Comparison of ENCODE assay signal across 7 mouse cellular contexts in the genomic region with DNA sequence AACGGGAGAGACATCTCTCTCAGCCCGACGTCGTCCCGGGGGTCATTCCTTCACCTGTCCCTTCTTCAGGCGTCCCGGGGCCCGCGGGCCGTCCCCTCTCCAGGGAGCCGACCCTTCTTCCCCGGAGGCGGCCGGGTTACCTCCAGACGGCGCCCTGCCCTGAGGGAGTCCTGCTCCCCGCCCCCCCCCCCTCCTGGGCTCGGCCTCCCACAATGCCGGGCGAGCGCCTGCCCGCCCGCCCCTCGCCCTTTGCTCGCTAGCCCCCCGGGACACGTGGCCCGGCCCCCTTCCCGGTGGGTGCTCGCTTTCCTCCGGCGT. TPM values are rescaled to one million over a fixed set of nuclear protein-coding genes. Genes with fewer than 3 reads are reported as not detected.
DNase-seq lines count a peak whose midpoint lies in the region; ATAC-seq and TF ChIP-seq lines count a peak whose summit lies in the region.

No protein-coding gene starts in this region.

- ATAC-seq in megakaryocyte, adult 5-6 weeks (ENCODE audit: poor library complexity, severe bottlenecking), result no peak
- no peak for ATAC-seq in forebrain, embryonic 12.5 days (ENCODE audit: low FRiP score)
- peak; percentile 13 for ATAC-seq in limb, embryonic 14.5 days (ENCODE audit: low FRiP score, low read depth)
- ATAC-seq in stomach, embryonic 15.5 days (ENCODE audit: insufficient read depth, low FRiP score, low read depth), result no peak

- H3K4me2 ChIP-seq in forebrain, embryonic 12.5 days, result peak overlapping the region; percentile 95
- peak overlapping the region; percentile 82 for H3K4me2 ChIP-seq in limb, embryonic 14.5 days (replicated peaks; ENCODE audit: low read depth, low read length, severe bottlenecking)
- H3K4me2 ChIP-seq in stomach, embryonic 15.5 days, result peak overlapping the region; percentile 80

- TF ChIP-seq POLR2A in limb, embryonic 14.5 days (IDR thresholded peaks at IDR 0.05; ENCODE audit: borderline replicate concordance, extremely low read depth, insufficient read depth, insufficient read length), result no peak

- peak overlapping the region; percentile 96 for H3K4me3 ChIP-seq in megakaryocyte, embryonic 14.5 days (replicated peaks)
- H3K4me3 ChIP-seq in forebrain, embryonic 12.5 days (replicated peaks), result peak overlapping the region; percentile 98
- H3K4me3 ChIP-seq in limb, embryonic 14.5 days (replicated peaks; ENCODE audit: low read length), result peak overlapping the region; percentile 96
- H3K4me3 ChIP-seq in stomach, embryonic 15.5 days (replicated peaks), result peak overlapping the region; percentile 82

- 0% methylated on average over 14 of the region's 32 CpGs for WGBS in forebrain, embryonic 12.5 days
- 0% methylated on average over 11 of the region's 32 CpGs for WGBS in limb, embryonic 14.5 days
- 2% methylated on average over 19 of the region's 32 CpGs for WGBS in stomach, embryonic 15.5 days

- peak overlapping the region; percentile 98 for H3K9ac ChIP-seq in forebrain, embryonic 12.5 days
- H3K9ac ChIP-seq in limb, embryonic 14.5 days (ENCODE audit: low read depth, low read length, severe bottlenecking), result peak overlapping the region; percentile 88
- peak overlapping the region; percentile 87 for H3K9ac ChIP-seq in stomach, embryonic 15.5 days

- H3K36me3 ChIP-seq in megakaryocyte, embryonic 14.5 days (replicated peaks; ENCODE audit: low read length), result peaks cover 36% of the 10 kb centered on the region
- peaks cover 33% of the 10 kb centered on the region for H3K36me3 ChIP-seq in forebrain, embryonic 12.5 days (replicated peaks)
- H3K36me3 ChIP-seq in limb, embryonic 14.5 days (ENCODE audit: control insufficient read depth, insufficient read depth, low read length), result peaks cover 39% of the 10 kb centered on the region
- peaks cover 14% of the 10 kb centered on the region for H3K36me3 ChIP-seq in stomach, embryonic 15.5 days

- no peak for DNase-seq in limb, embryonic 14.5 days (ENCODE audit: low spot score)
- DNase-seq in thymus, postnatal 36 days, result no peak
- DNase-seq in embryo, embryonic 10.5 days (ENCODE audit: low spot score), result no peak

- peak overlapping the region; percentile 97 for H3K27ac ChIP-seq in forebrain, embryonic 12.5 days
- peak overlapping the region; percentile 86 for H3K27ac ChIP-seq in limb, embryonic 14.5 days (replicated peaks; ENCODE audit: low read depth, low read length)
- peak overlapping the region; percentile 92 for H3K27ac ChIP-seq in stomach, embryonic 15.5 days

- no peaks in the 10 kb centered on the region for H3K27me3 ChIP-seq in megakaryocyte, embryonic 14.5 days (replicated peaks)
- no peaks in the 10 kb centered on the region for H3K27me3 ChIP-seq in forebrain, embryonic 12.5 days
- no peaks in the 10 kb centered on the region for H3K27me3 ChIP-seq in limb, embryonic 14.5 days (ENCODE audit: control insufficient read depth, insufficient read depth, low read length)
- no peaks in the 10 kb centered on the region for H3K27me3 ChIP-seq in stomach, embryonic 15.5 days (replicated peaks)

- H3K4me1 ChIP-seq in megakaryocyte, embryonic 14.5 days, result peaks cover 73% of the 10 kb centered on the region
- peaks cover 41% of the 10 kb centered on the region for H3K4me1 ChIP-seq in forebrain, embryonic 12.5 days
- H3K4me1 ChIP-seq in limb, embryonic 14.5 days (ENCODE audit: control insufficient read depth, insufficient read depth, low read length), result peaks cover 24% of the 10 kb centered on the region
- H3K4me1 ChIP-seq in stomach, embryonic 15.5 days, result peaks cover 32% of the 10 kb centered on the region

- no peaks in the 10 kb centered on the region for H3K9me3 ChIP-seq in megakaryocyte, embryonic 14.5 days
- H3K9me3 ChIP-seq in forebrain, embryonic 12.5 days, result no peaks in the 10 kb centered on the region
- no peaks in the 10 kb centered on the region for H3K9me3 ChIP-seq in limb, embryonic 14.5 days (ENCODE audit: control insufficient read depth, low read length)
- no peaks in the 10 kb centered on the region for H3K9me3 ChIP-seq in stomach, embryonic 15.5 days

RNA-seq across cellular contexts. Expression of gene Chd4, which starts 0.5 kb away (rescaled TPM):
- polyA plus RNA-seq in megakaryocyte, embryonic 14.5 days (2012; ENCODE audit: insufficient read depth, low replicate concordance), result 41.8 and 90.6 TPM in 2 replicates
- 64.9 and 75.9 TPM in 2 replicates for total RNA-seq in megakaryocyte, adult 5-6 weeks (2015)
- 282 and 336 TPM in 2 replicates for total RNA-seq in megakaryocyte, adult 5-6 weeks (2017)
- 120 and 124 TPM in 2 replicates for polyA plus RNA-seq in forebrain, embryonic 12.5 days (2016; fragmentation: Nextera tagmentation; extraction: Ambion mirVana)
- polyA plus RNA-seq in limb, embryonic 14.5 days (2012; rRNA removed), result 75.0 and 89.7 TPM in 2 replicates
- polyA plus RNA-seq in limb, embryonic 14.5 days (2014; fragmentation: Nextera tagmentation; extraction: Ambion mirVana), result 78.6 and 81.8 TPM in 2 replicates
- 58.6 and 62.3 TPM in 2 replicates for polyA plus RNA-seq in stomach, embryonic 15.5 days (2015; fragmentation: Nextera tagmentation; extraction: Ambion mirVana)

RNA-seq across cellular contexts. Expression of gene Lpar5, which starts 28.5 kb away (rescaled TPM):
- polyA plus RNA-seq in megakaryocyte, embryonic 14.5 days (2012; ENCODE audit: insufficient read depth, low replicate concordance), result 0.62 TPM in 1 of 2 replicates, not detected in the other
- total RNA-seq in megakaryocyte, adult 5-6 weeks (2015), result 25.1 and 25.5 TPM in 2 replicates
- 27.6 and 30.0 TPM in 2 replicates for total RNA-seq in megakaryocyte, adult 5-6 weeks (2017)
- polyA plus RNA-seq in forebrain, embryonic 12.5 days (2016; fragmentation: Nextera tagmentation; extraction: Ambion mirVana), result 0.31 TPM in 1 of 2 replicates, not detected in the other
- polyA plus RNA-seq in limb, embryonic 14.5 days (2012; rRNA removed), result 3.9 and 5.0 TPM in 2 replicates
- 2.5 and 4.0 TPM in 2 replicates for polyA plus RNA-seq in limb, embryonic 14.5 days (2014; fragmentation: Nextera tagmentation; extraction: Ambion mirVana)
- polyA plus RNA-seq in stomach, embryonic 15.5 days (2015; fragmentation: Nextera tagmentation; extraction: Ambion mirVana), result 4.6 and 5.0 TPM in 2 replicates

RNA-seq across cellular contexts. Expression of gene Nop2, which starts 35.5 kb away (rescaled TPM):
- 18.4 and 24.5 TPM in 2 replicates for polyA plus RNA-seq in megakaryocyte, embryonic 14.5 days (2012; ENCODE audit: insufficient read depth, low replicate concordance)
- 8.5 and 12.1 TPM in 2 replicates for total RNA-seq in megakaryocyte, adult 5-6 weeks (2015)
- 22.6 and 24.6 TPM in 2 replicates for total RNA-seq in megakaryocyte, adult 5-6 weeks (2017)
- polyA plus RNA-seq in forebrain, embryonic 12.5 days (2016; fragmentation: Nextera tagmentation; extraction: Ambion mirVana), result 62.9 and 63.6 TPM in 2 replicates
- polyA plus RNA-seq in limb, embryonic 14.5 days (2012; rRNA removed), result 43.7 and 48.5 TPM in 2 replicates
- polyA plus RNA-seq in limb, embryonic 14.5 days (2014; fragmentation: Nextera tagmentation; extraction: Ambion mirVana), result 54.2 TPM in 2 replicates
- polyA plus RNA-seq in stomach, embryonic 15.5 days (2015; fragmentation: Nextera tagmentation; extraction: Ambion mirVana), result 55.6 and 60.1 TPM in 2 replicates

RNA-seq across cellular contexts. Expression of gene Acrbp, which starts 46.7 kb away (rescaled TPM):
- polyA plus RNA-seq in megakaryocyte, embryonic 14.5 days (2012; ENCODE audit: insufficient read depth, low replicate concordance), result 8.7 and 11.3 TPM in 2 replicates
- 9.0 and 14.2 TPM in 2 replicates for total RNA-seq in megakaryocyte, adult 5-6 weeks (2015)
- total RNA-seq in megakaryocyte, adult 5-6 weeks (2017), result 3.4 and 8.8 TPM in 2 replicates
- polyA plus RNA-seq in forebrain, embryonic 12.5 days (2016; fragmentation: Nextera tagmentation; extraction: Ambion mirVana), result 14.7 and 17.7 TPM in 2 replicates
- polyA plus RNA-seq in limb, embryonic 14.5 days (2012; rRNA removed), result 28.9 and 31.3 TPM in 2 replicates
- polyA plus RNA-seq in limb, embryonic 14.5 days (2014; fragmentation: Nextera tagmentation; extraction: Ambion mirVana), result 9.4 and 13.9 TPM in 2 replicates
- polyA plus RNA-seq in stomach, embryonic 15.5 days (2015; fragmentation: Nextera tagmentation; extraction: Ambion mirVana), result 9.9 and 11.8 TPM in 2 replicates

RNA-seq across cellular contexts. Expression of gene Iffo1, which starts 48.8 kb away (rescaled TPM):
- polyA plus RNA-seq in megakaryocyte, embryonic 14.5 days (2012; ENCODE audit: insufficient read depth, low replicate concordance), result 20.6 and 36.4 TPM in 2 replicates
- 18.6 and 20.1 TPM in 2 replicates for total RNA-seq in megakaryocyte, adult 5-6 weeks (2015)
- 14.3 and 21.7 TPM in 2 replicates for total RNA-seq in megakaryocyte, adult 5-6 weeks (2017)
- polyA plus RNA-seq in forebrain, embryonic 12.5 days (2016; fragmentation: Nextera tagmentation; extraction: Ambion mirVana), result 15.9 and 16.0 TPM in 2 replicates
- 64.7 and 78.6 TPM in 2 replicates for polyA plus RNA-seq in limb, embryonic 14.5 days (2012; rRNA removed)
- 25.9 and 34.1 TPM in 2 replicates for polyA plus RNA-seq in limb, embryonic 14.5 days (2014; fragmentation: Nextera tagmentation; extraction: Ambion mirVana)
- polyA plus RNA-seq in stomach, embryonic 15.5 days (2015; fragmentation: Nextera tagmentation; extraction: Ambion mirVana), result 8.2 and 9.0 TPM in 2 replicates
